Mouse (Mus musculus) liver, embryonic 14.5 days (tissue): ENCODE data around the gene Defb7. TPM values are rescaled to one million over a fixed set of nuclear protein-coding genes. Genes with fewer than 3 reads are reported as not detected.

Source experiments
- ATAC-seq: fragments of 200-750 bp; cut with Nextera tagmentation; 2 replicates; pipeline ENCODE4 v1.8.0; 2017; ENCODE audit warnings: moderate number of reproducible peaks, mild to moderate bottlenecking, moderate library complexity; ENCODE audit not compliant: insufficient read depth
- DNase-seq, 3 experiments: peaks; one replicate each; pipeline ENCODE4 v3.0.0-alpha.2; 2012 to 2013; ENCODE audit warnings: low read depth in 3 of 3, low spot score in 3 of 3
- H3K27ac ChIP-seq: fragments of 300-500 bp; sonication (generic); 2 replicates; pipeline ENCODE4 v1.5.1; 2014; ENCODE audit warnings: moderate library complexity, mild to moderate bottlenecking, control low read depth, inconsistent platforms
- H3K27me3 ChIP-seq: fragments of 300-500 bp; sonication (generic); 2 replicates; pipeline ENCODE4 v1.6.1; 2014; ENCODE audit warnings: mild to moderate bottlenecking, low read length, moderate library complexity; ENCODE audit not compliant: control insufficient read depth, insufficient read depth
- H3K36me3 ChIP-seq: fragments of 300-500 bp; sonication (generic); replicated peaks from 2 replicates; pipeline ENCODE4 v1.6.1; 2014; ENCODE audit warnings: low read depth; ENCODE audit not compliant: control insufficient read depth, insufficient read depth
- H3K4me1 ChIP-seq, 2 experiments: fragments of 200-500 bp in 1 of 2; fragments of 300-500 bp in 1 of 2; sonication (generic) in 1 of 2; replicated peaks; 2 replicates each; pipeline ENCODE4 v1.6.1; 2012 to 2014; ENCODE audit warnings: antibody characterized with exemption in 1 of 2, inconsistent platforms in 1 of 2, low read length in 1 of 2; ENCODE audit not compliant: control insufficient read depth in 2 of 2, insufficient read depth in 2 of 2
- H3K4me2 ChIP-seq: fragments of 300-500 bp; sonication (generic); 2 replicates; pipeline ENCODE4 v1.6.1; 2014; ENCODE audit warnings: low read depth, mild to moderate bottlenecking, control low read depth, moderate library complexity
- H3K4me3 ChIP-seq, 2 experiments: fragments of 200-500 bp in 1 of 2; fragments of 300-500 bp in 1 of 2; sonication (generic) in 1 of 2; 2 replicates each; pipeline ENCODE4 v1.5.1; 2012 to 2014; ENCODE audit warnings: low read depth in 2 of 2, low read length in 2 of 2, mild to moderate bottlenecking in 2 of 2, control low read depth in 1 of 2, inconsistent platforms in 1 of 2, moderate library complexity in 1 of 2; ENCODE audit not compliant: insufficient read depth in 1 of 2
- H3K9ac ChIP-seq: fragments of 300-500 bp; sonication (generic); replicated peaks from 2 replicates; pipeline ENCODE4 v1.6.1; 2014; ENCODE audit warnings: mild to moderate bottlenecking, control low read depth, moderate library complexity
- H3K9me3 ChIP-seq: fragments of 300-500 bp; sonication (generic); 2 replicates; pipeline ENCODE4 v1.6.1; 2016; ENCODE audit warnings: low read length, mixed read lengths; ENCODE audit not compliant: control insufficient read depth
- CTCF ChIP-seq: IDR thresholded peaks from 2 replicates; pipeline ENCODE4 v1.5.1; 2016; ENCODE audit warnings: antibody characterized with exemption, low read depth, control low read depth
- EP300 ChIP-seq: IDR thresholded peaks from 2 replicates; pipeline ENCODE4 v1.6.1; 2016; ENCODE audit warnings: antibody characterized with exemption, low read depth
- WGBS: fragments of 180-500 bp; shearing (Covaris S2); extraction: QIAGEN DNeasy Blood & Tissue Kit; methylation state at CpG from one replicate; pipeline ENCODE4 v1.1.7; 2014; ENCODE audit not compliant: insufficient replicate concordance; 5-methylcytosine and 5-hydroxymethylcytosine counted together
- microRNA-seq: library from miRNA; unstranded; fragments of <30 nt; microRNA quantifications from one replicate; pipeline ENCODE4, GENCODE M21; 2016
- polyA plus RNA-seq, 2 experiments: library from polyadenylated mRNA; depleted of rRNA in 1 of 2; stranded (reverse) in 1 of 2; unstranded in 1 of 2; fragments of >200 nt; fragmentation: Nextera tagmentation in 1 of 2; extraction: Ambion mirVana in 1 of 2; gene quantifications; 2 replicates each; pipeline versions ENCODE4 v1.2.1 to v1.2.3; 2012 to 2014

Gene Defb7
- polyA plus RNA-seq, 2 experiments = not detected

- no peak overlapping the region for H3K4me3 ChIP-seq
- WGBS = 10% methylated on average over 70 of the region's 75 CpGs
- H3K36me3 ChIP-seq = no peaks in the 10 kb centered on the region
- no peak overlapping the region for H3K9ac ChIP-seq
- H3K4me1 ChIP-seq = no peaks in the 10 kb centered on the region
- H3K27me3 ChIP-seq = no peaks in the 10 kb centered on the region; the same call in 1 of the 2 replicates
- no peak for DNase-seq
- TF ChIP-seq CTCF (no peak), EP300 (no peak)
- no peak overlapping the region for H3K4me2 ChIP-seq
- no peak overlapping the region for H3K27ac ChIP-seq
- no peaks in the 10 kb centered on the region for H3K9me3 ChIP-seq
- no peak for ATAC-seq
These were observed 40.4 kb downstream of the Defb7 start for GRCm38 (mm10) chr8:19535195-19535829.

DNA sequence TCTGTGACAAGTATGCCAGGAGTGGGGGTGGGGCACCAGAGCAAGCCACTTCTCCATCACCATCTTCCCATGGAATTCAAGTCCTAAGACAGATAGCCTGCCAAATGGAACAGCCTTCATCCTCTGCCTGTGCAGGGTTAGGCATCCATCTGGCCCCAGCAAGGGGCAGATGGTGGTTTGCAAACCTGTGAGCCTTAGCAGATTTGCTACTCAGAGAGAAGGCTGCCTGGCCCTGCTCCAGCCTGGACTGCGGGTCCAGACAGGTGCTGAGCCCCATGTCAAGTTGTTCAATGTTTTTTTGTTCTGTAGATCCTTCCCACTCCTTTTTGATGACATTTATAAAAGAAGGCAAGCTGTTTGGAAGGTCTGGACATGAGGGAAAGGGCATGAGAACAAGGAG lies 45.5 kb downstream of the Defb7 start:
- Histone ChIP-seq H3K4me2 (no peak overlapping the region), H3K9me3 (no peaks in the 10 kb centered on the region), H3K4me1 (no peaks in the 10 kb centered on the region), H3K27me3 (no peaks in the 10 kb centered on the region; the same call in 1 of the 2 replicates), H3K27ac (no peak overlapping the region), H3K9ac (no peak overlapping the region), H3K36me3 (no peaks in the 10 kb centered on the region), H3K4me3 (no peak overlapping the region)
- ATAC-seq = no peak
- 26% methylated on average over 1 of the region's 1 CpGs for WGBS
- TF ChIP-seq EP300 (no peak), CTCF (no peak)
- DNase-seq = no peak

Small RNAs within 50 kb of the gene (microRNA-seq; reads per million reads assigned to microRNA genes)
- not detected for gene Gm27288
- not detected for gene Gm27852

Other genes starting within 250 kb of the Defb7 start
- not detected in 2 replicates for gene Defb5, start 247.5 kb upstream of the Defb7 start, polyA plus RNA-seq (2012; rRNA removed)
- gene Defb5, start 247.5 kb upstream of the Defb7 start, polyA plus RNA-seq (2014; fragmentation: Nextera tagmentation; extraction: Ambion mirVana) = not detected in 2 replicates
- gene Defb3, start 201.7 kb upstream of the Defb7 start, polyA plus RNA-seq (2012; rRNA removed) = not detected in 2 replicates
- gene Defb3, start 201.7 kb upstream of the Defb7 start, polyA plus RNA-seq (2014; fragmentation: Nextera tagmentation; extraction: Ambion mirVana) = not detected in 2 replicates
- not detected in 2 replicates for gene Defb8, start 47.5 kb upstream of the Defb7 start, polyA plus RNA-seq (2012; rRNA removed)
- not detected in 2 replicates for gene Defb8, start 47.5 kb upstream of the Defb7 start, polyA plus RNA-seq (2014; fragmentation: Nextera tagmentation; extraction: Ambion mirVana)
- not detected in 2 replicates for gene 4930467E23Rik, start 234.5 kb downstream of the Defb7 start, polyA plus RNA-seq (2012; rRNA removed)
- gene 4930467E23Rik, start 234.5 kb downstream of the Defb7 start, polyA plus RNA-seq (2014; fragmentation: Nextera tagmentation; extraction: Ambion mirVana) = not detected in 2 replicates